In the genomic region with DNA sequence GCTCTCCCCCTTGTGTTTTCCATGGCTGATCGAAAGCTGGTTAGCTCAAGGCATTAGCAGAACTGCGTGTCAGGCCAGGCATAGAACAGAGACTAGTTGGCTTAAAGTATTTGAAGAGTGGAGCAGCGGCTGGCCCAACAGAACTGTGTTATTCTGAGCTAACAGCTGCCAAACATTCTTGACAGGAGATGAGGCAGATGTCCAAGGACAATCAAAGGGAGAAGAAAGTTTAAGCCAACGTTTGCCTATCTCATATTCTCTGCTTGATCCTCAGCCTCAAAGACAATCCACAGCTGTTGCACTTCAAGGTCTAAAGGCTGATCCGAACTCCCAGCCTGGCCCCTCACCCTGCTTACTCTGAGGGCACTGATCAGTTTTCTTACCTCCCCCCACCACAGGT, we compare ENCODE assay signal across 22 mouse cellular contexts.
DNase-seq lines count a peak whose midpoint lies in the region; ATAC-seq and TF ChIP-seq lines count a peak whose summit lies in the region.
"Had no signal": no experiment of that assay in that cellular context is flagged by ENCODE, and none has a peak within 500 bp of the region (broad histone marks: within the 10 kb centered on the region; RNA-seq: fewer than 3 reads in every experiment).

No protein-coding gene starts in this region.

- H3K4me2 ChIP-seq in heart, embryonic 11.5 days, result no peak overlapping the region
- H3K4me2 ChIP-seq in liver, embryonic 12.5 days, result no peak overlapping the region
- no peak overlapping the region for H3K4me2 ChIP-seq in limb, embryonic 14.5 days (replicated peaks; ENCODE audit: low read depth, low read length, severe bottlenecking)
- no peak overlapping the region for H3K4me2 ChIP-seq in forebrain, embryonic 11.5 days (ENCODE audit: low read depth, low read length, severe bottlenecking)
- H3K4me2 ChIP-seq: hindbrain, embryonic 13.5 days; kidney, embryonic 15.5 days had no signal

- no peaks in the 10 kb centered on the region for H3K79me2 ChIP-seq in liver, adult 2 months (ENCODE audit: control insufficient read depth, insufficient read depth, low read length)

- H3K36me3 ChIP-seq in heart, embryonic 11.5 days (ENCODE audit: control insufficient read depth, insufficient read depth, low read length), result no peaks in the 10 kb centered on the region
- H3K36me3 ChIP-seq in liver, adult 2 months (ENCODE audit: control insufficient read depth, insufficient read depth, low read length), result no peaks in the 10 kb centered on the region
- no peaks in the 10 kb centered on the region for H3K36me3 ChIP-seq in liver, embryonic 12.5 days
- no peaks in the 10 kb centered on the region for H3K36me3 ChIP-seq in limb, embryonic 14.5 days (ENCODE audit: control insufficient read depth, insufficient read depth, low read length)
- H3K36me3 ChIP-seq in forebrain, embryonic 11.5 days (ENCODE audit: control insufficient read depth, insufficient read depth, low read length), result no peaks in the 10 kb centered on the region
- H3K36me3 ChIP-seq: forebrain, embryonic 10.5 days; G1E; hindbrain, embryonic 13.5 days; kidney, embryonic 15.5 days had no signal

- H3K27me3 ChIP-seq in heart, embryonic 11.5 days (ENCODE audit: control insufficient read depth, insufficient read depth, low read length), result no peaks in the 10 kb centered on the region
- H3K27me3 ChIP-seq in liver, adult 2 months (ENCODE audit: control insufficient read depth, insufficient read depth, low read length), result no peaks in the 10 kb centered on the region
- no peaks in the 10 kb centered on the region for H3K27me3 ChIP-seq in liver, embryonic 12.5 days (replicated peaks)
- no peaks in the 10 kb centered on the region for H3K27me3 ChIP-seq in limb, embryonic 14.5 days (ENCODE audit: control insufficient read depth, insufficient read depth, low read length)
- no peaks in the 10 kb centered on the region for H3K27me3 ChIP-seq in forebrain, embryonic 11.5 days (ENCODE audit: control insufficient read depth, insufficient read depth, low read length)
- H3K27me3 ChIP-seq: hindbrain, embryonic 13.5 days; kidney, embryonic 15.5 days had no signal

- no peak for TF ChIP-seq POLR2A in liver, adult 2 months (IDR thresholded peaks at IDR 0.05; ENCODE audit: extremely low read depth, insufficient read depth, low read length)
- no peak for TF ChIP-seq POLR2A in limb, embryonic 14.5 days (IDR thresholded peaks at IDR 0.05; ENCODE audit: borderline replicate concordance, extremely low read depth, insufficient read depth, insufficient read length)

- no peak overlapping the region for H3K4me3 ChIP-seq in heart, embryonic 11.5 days (ENCODE audit: low read depth, low read length)
- H3K4me3 ChIP-seq in liver, adult 2 months (ENCODE audit: insufficient read depth, low read depth, low read length), result no peak overlapping the region
- H3K4me3 ChIP-seq in liver, embryonic 12.5 days, result no peak overlapping the region
- H3K4me3 ChIP-seq in limb, embryonic 14.5 days (replicated peaks; ENCODE audit: low read length), result no peak overlapping the region
- H3K4me3 ChIP-seq in forebrain, embryonic 11.5 days (ENCODE audit: low read depth, low read length), result no peak overlapping the region
- H3K4me3 ChIP-seq: forebrain, embryonic 10.5 days; gastrocnemius, adult 2 months; hindbrain, embryonic 13.5 days; kidney, embryonic 15.5 days had no signal

- no peak overlapping the region for H3K27ac ChIP-seq in heart, embryonic 11.5 days (ENCODE audit: low read depth, low read length)
- no peak overlapping the region for H3K27ac ChIP-seq in liver, adult 2 months (replicated peaks; ENCODE audit: insufficient read depth, low read depth, low read length)
- no peak overlapping the region for H3K27ac ChIP-seq in liver, embryonic 12.5 days
- H3K27ac ChIP-seq in limb, embryonic 14.5 days (replicated peaks; ENCODE audit: low read depth, low read length), result no peak overlapping the region
- no peak overlapping the region for H3K27ac ChIP-seq in forebrain, embryonic 11.5 days (ENCODE audit: low read depth, low read length)
- H3K27ac ChIP-seq: forebrain, embryonic 10.5 days; gastrocnemius, adult 2 months; hindbrain, embryonic 13.5 days; kidney, embryonic 15.5 days had no signal

- no peak overlapping the region for H3K9ac ChIP-seq in heart, embryonic 11.5 days (ENCODE audit: low read depth, low read length)
- H3K9ac ChIP-seq in liver, adult 2 months (ENCODE audit: low read depth, low read length), result no peak overlapping the region
- H3K9ac ChIP-seq in liver, embryonic 12.5 days, result no peak overlapping the region
- no peak overlapping the region for H3K9ac ChIP-seq in limb, embryonic 14.5 days (ENCODE audit: low read depth, low read length, severe bottlenecking)
- H3K9ac ChIP-seq in forebrain, embryonic 11.5 days (ENCODE audit: low read length), result no peak overlapping the region
- H3K9ac ChIP-seq: hindbrain, embryonic 13.5 days; kidney, embryonic 15.5 days had no signal

- DNase-seq in heart, adult 8-10 months (ENCODE audit: low spot score), result peak; percentile 24
- peak; percentile 22 for DNase-seq in liver, adult 2 months (ENCODE audit: extremely low read depth, low read depth, low spot score)
- DNase-seq in limb, embryonic 14.5 days (ENCODE audit: low spot score), result peak; percentile 42
- DNase-seq in lung, postnatal 4 days, result peak; percentile 8 to 50
- DNase-seq in forebrain, embryonic 11.5 days (ENCODE audit: low spot score), result no peak
- no peak for DNase-seq in right cerebral cortex, postnatal 10 days (ENCODE audit: low spot score in 2 of 2)
- DNase-seq: adrenal gland, postnatal 14 days; cerebellum, postnatal 14 days; gastrocnemius, adult 2 months; layer of hippocampus, postnatal 36 days; liver; right cerebral cortex, postnatal 14 days; spleen, adult 18-20 months; thymus, adult 2 months had no signal

- H3K9me3 ChIP-seq in heart, embryonic 11.5 days (replicated peaks; ENCODE audit: control insufficient read depth, low read length), result no peaks in the 10 kb centered on the region
- H3K9me3 ChIP-seq in liver, embryonic 12.5 days (replicated peaks), result no peaks in the 10 kb centered on the region
- no peaks in the 10 kb centered on the region for H3K9me3 ChIP-seq in limb, embryonic 14.5 days (ENCODE audit: control insufficient read depth, low read length)
- H3K9me3 ChIP-seq in forebrain, embryonic 11.5 days (ENCODE audit: control insufficient read depth, low read length), result no peaks in the 10 kb centered on the region
- H3K9me3 ChIP-seq: forebrain, embryonic 10.5 days; hindbrain, embryonic 13.5 days had no signal

- H3K4me1 ChIP-seq in heart, embryonic 11.5 days (ENCODE audit: control insufficient read depth, insufficient read depth, low read length), result peaks cover 4% of the 10 kb centered on the region; the same call in 1 of the 2 replicates
- H3K4me1 ChIP-seq in liver, adult 2 months (ENCODE audit: control insufficient read depth, insufficient read depth, low read length), result no peaks in the 10 kb centered on the region
- no peaks in the 10 kb centered on the region for H3K4me1 ChIP-seq in liver, embryonic 12.5 days
- no peaks in the 10 kb centered on the region for H3K4me1 ChIP-seq in limb, embryonic 14.5 days (ENCODE audit: control insufficient read depth, insufficient read depth, low read length)
- no peaks in the 10 kb centered on the region for H3K4me1 ChIP-seq in forebrain, embryonic 11.5 days (replicated peaks; ENCODE audit: control insufficient read depth, insufficient read depth, low read length)
- H3K4me1 ChIP-seq: forebrain, embryonic 10.5 days; hindbrain, embryonic 13.5 days; kidney, embryonic 15.5 days had no signal

- 47% methylated on average over 5 of the region's 5 CpGs for WGBS in heart, embryonic 11.5 days (ENCODE audit: insufficient replicate concordance)
- 62% methylated on average over 5 of the region's 5 CpGs for WGBS in liver, adult 2 months
- WGBS in liver, embryonic 12.5 days (ENCODE audit: insufficient replicate concordance), result 58% methylated on average over 5 of the region's 5 CpGs
- whole genome bisulfite sequencing in limb, embryonic 14.5 days, result 67% methylated on average over 5 of the region's 5 CpGs
- WGBS in forebrain, embryonic 11.5 days, result 73% methylated on average over 5 of the region's 5 CpGs

- no peak for TF ChIP-seq CTCF in liver, adult 2 months (IDR thresholded peaks at IDR 0.05; ENCODE audit: low read depth, low read length)

- ATAC-seq in heart, embryonic 11.5 days (replicated peaks; ENCODE audit: insufficient number of reproducible peaks, low FRiP score, low TSS enrichment), result no peak
- no peak for ATAC-seq in liver, embryonic 12.5 days
- peak; percentile 85 for ATAC-seq in limb, embryonic 14.5 days (ENCODE audit: low FRiP score, low read depth)
- ATAC-seq in forebrain, embryonic 11.5 days (replicated peaks; ENCODE audit: low FRiP score), result no peak
- ATAC-seq: activated CD4-positive, CD25-positive, alpha-beta regulatory T cell, adult 4 months; intestine, embryonic 16.5 days had no signal

Comparison
In these comparisons a context has a peak if more than half of its experiments do, and no peak if none do; other contexts are left out.
1. DNase-seq: peak in heart, adult 8-10 months (single experiment), liver, adult 2 months (single experiment), limb, embryonic 14.5 days (single experiment) and lung, postnatal 4 days (2 of 2); none in forebrain, embryonic 11.5 days (single experiment) and right cerebral cortex, postnatal 10 days (0 of 2).